Mouse (Mus musculus) right cerebral cortex, adult 18-20 months (tissue): ENCODE measurements at regions not wholly inside any gene's neighbourhood (a gene's known extent, or its start where the extent isn't known, plus 50 kb on each side); places are given as distances from the start of the nearest gene placed in this dataset.

ENCODE experiments used
- DNase-seq: peaks from one replicate; pipeline ENCODE4 v3.0.0; 2022; ENCODE audit warnings: mixed read lengths

DNA sequence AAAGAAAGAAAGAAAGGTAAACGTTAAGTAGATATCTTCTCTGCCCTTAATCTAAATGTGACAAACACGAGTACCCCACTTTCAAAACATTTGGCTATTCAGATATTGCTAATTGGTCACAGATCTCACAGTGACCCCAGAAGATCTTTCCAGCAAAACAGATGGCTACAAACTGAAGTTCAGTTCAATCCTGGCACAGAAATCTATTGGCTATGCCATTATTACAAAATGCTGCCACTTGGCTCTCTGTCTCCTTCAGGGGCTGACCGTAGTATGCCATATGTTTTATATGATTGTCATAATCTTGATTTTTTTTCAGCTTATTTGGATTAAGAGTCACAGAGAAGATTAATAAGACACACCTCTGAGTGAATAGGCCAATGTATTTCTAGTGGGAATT lies 873.2 kb downstream of the Slc22a22 start:
- no peak for DNase-seq

- no peak for DNase-seq
These were observed 884.8 kb downstream of the Slc22a22 start for GRCm38 (mm10) chr15:56592656-56593055.

GRCm38 (mm10) chr15:56580745-56581515 lies 896.5 kb downstream of the Slc22a22 start:
- no peak for DNase-seq

- DNase-seq, result no peak
These were observed 914.2 kb downstream of the Slc22a22 start for GRCm38 (mm10) chr15:56563192-56563591.

DNA sequence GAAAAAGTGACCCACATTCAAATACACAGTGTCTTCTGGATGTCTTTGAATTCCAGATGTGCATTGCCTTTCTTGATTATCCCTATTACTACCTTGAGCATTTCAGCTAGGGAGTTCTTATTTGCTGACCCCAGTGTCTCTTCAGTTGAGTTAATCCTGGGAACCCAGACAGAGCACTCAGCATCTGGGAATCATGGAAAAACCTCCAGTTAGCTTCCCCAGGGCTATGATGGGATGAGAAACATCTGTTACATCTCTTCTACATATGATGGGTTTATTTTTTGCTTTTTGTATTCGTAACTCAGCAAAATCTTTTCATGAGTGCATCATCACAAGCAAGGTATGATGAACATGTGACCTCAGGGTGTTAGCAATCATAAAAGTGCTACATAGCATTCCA lies 914.6 kb downstream of the Slc22a22 start:
- no peak for DNase-seq

DNA sequence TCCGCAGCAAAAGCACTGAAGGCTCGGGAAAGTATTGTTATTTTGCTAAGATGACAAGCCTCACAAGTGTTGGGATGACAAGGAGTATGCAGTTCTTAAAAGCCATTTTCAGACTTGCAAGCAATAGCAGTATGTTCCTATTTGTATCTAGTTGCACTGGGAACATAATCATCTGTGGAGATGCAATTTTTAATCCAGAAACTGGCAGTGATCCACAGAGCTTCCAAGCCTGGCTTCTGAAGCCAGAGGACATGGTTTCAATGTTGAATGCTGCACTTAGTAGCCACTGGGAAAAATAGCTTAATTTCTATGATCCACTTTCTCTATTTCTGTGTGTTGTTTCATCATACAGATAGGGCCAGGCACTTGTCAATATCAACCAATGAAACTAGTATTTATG lies 915.3 kb downstream of the Slc22a22 start:
- peak; percentile 1 for DNase-seq

DNA sequence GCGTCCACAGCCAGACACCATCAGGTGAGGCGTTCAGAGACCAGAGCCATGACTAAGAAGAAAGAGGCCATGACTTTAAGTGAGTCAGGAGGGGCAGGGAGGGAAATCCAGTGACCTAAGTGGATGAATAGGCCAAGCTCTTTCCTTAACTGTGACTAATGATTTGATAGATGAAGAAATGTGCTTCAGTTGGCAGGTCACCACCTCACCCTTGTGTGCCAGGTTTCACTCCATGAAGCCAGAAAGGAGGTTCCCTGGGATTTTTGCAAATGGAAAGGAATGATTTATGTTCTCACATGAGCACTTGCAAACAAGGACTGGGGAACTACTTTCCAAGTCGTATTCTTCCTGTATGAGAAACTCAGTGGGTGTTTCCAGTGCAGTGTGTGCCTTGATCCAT lies 923.0 kb downstream of the Slc22a22 start:
- no peak for DNase-seq

- DNase-seq, result no peak
These were observed 923.6 kb downstream of the Slc22a22 start for GRCm38 (mm10) chr15:56553851-56554250.

DNA sequence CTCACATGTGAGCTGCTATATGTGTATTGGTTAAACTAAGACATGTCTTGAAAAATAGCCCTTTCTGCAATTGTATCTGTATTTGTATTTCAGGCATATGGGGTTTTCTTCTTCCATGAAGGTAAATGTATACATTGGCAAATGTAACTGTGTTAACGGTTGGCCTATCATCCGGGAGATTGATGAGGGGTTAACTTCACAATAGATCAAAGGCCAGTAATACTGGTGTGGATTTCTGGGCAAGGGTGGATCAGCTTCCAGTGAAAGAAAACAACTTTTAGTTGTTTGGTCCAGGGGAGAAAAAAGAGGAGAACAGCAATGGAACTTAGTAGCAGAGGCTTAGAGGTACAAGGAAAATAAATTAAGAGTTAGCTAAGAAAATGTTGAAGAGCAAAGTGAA lies 945.9 kb downstream of the Slc22a22 start:
- DNase-seq, result no peak

DNA sequence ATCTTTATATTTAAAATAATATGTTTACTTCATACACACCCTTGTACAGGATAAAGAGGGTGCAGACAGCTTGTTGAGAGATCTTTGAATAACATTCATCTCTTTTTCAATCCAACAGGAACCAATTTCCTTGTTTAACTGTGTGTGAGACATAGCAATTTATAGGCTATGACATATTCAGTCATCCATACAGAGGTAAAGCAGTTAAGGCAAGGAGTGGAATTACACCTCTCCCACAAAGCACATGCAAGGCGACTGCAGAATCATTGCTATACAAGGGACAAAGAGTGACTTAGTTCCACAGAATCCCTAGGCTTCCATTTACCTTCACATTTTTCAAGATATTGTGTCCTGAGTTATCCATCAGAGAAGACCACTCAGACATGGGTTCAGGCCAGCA lies 959.0 kb downstream of the Slc22a22 start:
- DNase-seq, result no peak

DNA sequence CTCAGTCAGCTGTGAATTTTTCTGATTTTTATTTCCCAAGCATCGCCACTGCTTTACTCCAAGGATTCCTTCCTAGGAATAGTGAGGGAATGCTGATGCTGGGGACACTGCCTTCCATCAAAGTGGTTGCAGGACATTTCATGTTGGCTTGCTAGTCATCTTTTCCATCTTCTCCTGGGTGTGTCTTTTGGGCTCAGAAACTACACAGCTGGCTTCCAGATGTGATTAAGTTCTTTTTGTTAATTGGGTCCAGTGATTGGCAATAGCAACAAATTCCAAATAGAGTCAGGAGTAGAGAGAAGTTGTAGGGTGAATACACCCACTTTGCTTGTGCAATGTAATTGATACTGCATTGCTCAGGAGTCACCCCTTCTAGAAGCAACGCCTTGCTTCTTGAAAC lies 961.3 kb downstream of the Slc22a22 start:
- no peak for DNase-seq

DNA sequence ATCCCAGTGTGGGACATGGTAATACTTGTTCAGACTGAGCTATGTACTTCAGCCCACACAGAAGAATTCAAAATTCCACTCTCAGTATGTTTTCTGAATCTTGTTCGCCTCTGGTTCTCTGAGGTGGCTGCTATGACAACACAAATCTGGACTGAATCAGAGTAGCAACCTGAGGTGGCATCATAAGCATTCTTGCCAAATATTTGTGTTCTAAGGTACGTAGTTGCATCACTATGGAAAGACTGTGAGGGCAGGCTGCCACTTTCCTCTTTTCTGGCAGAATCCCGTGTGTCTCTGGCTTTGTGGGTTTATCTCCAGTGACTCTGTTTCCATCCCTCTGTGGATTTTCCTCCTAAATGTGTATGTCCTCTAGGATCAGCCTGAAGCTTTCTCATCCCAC lies 978.7 kb downstream of the Slc22a22 start:
- DNase-seq, result no peak

DNA sequence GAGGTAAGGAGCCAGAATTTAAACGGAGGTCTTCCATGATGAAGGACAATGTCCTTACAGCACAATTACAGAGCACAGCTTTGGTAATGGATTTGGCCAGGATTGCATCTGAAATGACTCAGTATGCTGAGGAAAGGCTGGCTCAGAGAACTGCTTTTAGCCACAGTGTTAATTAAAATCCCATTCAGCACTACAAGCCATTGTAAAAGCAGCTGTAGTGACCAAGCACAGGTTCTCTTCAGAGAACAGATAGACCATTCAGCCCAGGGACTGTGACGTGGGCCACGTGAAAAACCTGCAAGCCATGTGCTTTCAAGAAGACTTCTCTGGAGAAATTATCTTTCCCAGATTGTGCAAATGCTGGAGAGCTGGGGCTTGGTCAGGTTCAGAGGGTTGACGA lies 979.7 kb downstream of the Slc22a22 start:
- DNase-seq, result no peak

- DNase-seq, result no peak
These were observed 981.1 kb downstream of the Slc22a22 start for GRCm38 (mm10) chr15:56496355-56496754.

DNA sequence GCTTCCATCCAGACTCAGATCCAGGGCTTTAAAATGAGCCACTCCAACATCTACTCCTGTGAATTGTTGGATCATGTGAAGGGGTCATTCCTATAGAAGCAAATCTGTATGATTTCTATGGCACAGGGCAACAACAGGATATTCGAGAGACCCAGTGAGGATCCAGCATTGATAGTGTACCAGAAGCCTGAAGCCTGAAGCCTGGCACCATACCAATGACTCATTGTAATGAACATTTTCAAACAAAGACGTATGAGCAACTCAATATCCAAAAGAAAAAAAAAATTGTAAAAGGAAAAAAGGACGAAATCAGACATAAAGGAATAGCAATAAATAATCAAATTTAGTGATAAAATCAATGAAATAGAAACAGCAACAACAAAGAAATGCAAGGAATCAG lies 991.5 kb downstream of the Slc22a22 start:
- DNase-seq, result no peak

DNA sequence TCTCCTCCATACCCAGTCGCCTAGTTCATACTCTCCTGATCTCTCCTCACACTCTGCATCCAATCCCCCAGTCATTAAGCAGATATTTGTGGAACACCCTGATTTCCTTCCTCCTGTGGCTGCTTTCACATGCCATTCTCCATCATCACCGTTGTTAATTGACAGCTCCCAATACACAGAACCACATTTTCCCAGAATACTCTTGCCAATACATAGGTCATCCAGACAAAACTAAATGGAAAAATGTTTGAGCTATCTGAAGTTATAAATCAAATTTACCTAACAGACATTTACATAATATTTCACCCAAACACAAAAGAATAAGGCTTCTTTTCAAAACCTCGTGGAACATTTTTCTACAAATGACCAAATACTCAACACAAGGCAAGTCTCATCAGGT lies 992.7 kb downstream of the Slc22a22 start:
- no peak for DNase-seq

- no peak for DNase-seq
These were observed 997.7 kb downstream of the Slc22a22 start for GRCm38 (mm10) chr15:56479682-56480081.

- no peak for DNase-seq
These were observed 998.4 kb downstream of the Slc22a22 start for GRCm38 (mm10) chr15:56479015-56479414.

DNA sequence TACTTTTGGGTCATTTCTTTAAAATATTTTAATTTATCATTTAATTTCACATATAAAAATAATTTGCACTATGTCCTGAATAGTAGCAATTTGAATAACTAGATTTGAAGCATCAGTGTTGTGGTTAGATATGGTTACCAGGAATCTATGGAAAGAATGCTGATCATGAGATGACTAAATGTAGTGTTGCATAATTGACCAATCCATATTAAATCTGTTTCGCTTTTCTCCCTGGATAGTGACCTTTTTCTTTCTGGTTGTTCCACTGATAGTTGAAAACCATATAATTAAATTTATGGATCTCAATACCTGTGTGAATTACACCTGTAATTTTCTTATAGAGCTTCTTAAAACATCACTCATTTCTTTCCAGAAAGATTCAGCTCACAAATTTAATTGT lies 1003.7 kb downstream of the Slc22a22 start:
- DNase-seq, result no peak

DNA sequence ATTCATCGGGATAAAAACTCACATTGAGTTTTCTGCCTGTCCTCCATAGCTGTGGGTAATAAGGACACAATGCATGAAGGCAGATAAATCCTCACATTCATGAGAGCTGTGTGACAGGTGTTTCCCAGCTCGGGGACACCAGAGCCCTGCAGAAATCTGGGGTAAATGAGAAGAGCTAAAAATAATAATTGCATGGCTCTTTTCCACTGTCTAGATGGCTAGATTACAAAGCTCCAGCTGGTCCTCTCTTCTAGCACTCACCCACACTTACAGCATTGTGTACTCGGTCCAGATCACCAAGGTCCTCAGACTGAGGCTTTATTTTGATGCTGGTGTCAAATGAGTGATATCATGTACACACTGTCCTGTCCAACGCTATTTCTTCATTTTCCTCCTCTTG lies 1025.5 kb downstream of the Slc22a22 start:
- DNase-seq, result peak; percentile 3

DNA sequence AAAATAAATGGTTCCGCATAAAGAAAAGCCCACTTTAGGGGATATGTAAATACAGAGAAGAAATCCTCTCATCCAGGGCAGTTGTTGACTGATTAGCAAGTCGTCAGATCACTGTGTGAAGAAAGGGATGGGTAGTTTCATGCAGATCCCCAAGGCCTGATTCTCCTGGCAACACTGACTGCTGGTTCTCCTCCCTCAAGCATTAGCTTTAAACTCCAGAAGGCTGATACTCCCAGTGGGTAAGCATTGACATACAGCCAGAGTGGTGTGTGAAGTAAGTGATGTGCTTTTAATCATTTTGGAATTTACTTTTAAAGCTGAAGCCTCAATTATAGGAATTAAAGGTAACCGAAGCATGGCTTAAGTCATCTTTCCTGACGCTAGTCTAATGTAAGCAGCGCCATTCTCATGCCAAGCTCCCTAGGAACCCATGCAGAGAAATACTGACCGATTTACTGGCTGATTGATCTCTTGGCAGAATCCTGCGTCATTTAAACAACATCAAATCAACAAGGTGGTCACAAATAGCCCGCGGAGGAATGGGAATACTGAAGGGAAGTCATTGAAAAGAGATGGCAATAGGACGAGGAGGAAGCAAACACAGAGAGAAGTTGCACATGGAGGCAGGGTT lies 1029.3 kb downstream of the Slc22a22 start:
- DNase-seq, result no peak

DNA sequence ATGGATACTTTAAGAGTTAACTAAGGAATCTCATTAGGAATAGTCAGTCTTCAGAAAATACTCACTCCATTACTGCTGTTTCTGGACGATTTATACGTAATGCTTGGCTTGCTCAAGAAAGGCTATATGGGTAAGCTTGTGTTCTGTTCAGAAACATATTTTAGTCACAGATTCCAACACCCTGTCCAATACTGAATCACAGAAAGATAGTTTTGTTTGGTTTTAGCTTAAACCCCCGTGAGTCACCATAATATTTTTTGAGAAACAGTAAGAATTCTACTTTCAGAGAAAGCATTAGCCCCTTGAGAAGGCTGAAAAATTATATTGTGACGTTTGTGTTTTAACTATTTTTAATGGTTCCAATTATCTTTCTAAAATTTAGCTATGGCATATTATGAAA lies 1037.3 kb downstream of the Slc22a22 start:
- no peak for DNase-seq

GRCm38 (mm10) chr15:56438370-56438769 lies 1039.1 kb downstream of the Slc22a22 start:
- no peak for DNase-seq

- DNase-seq, result no peak
These were observed 1041.3 kb downstream of the Slc22a22 start for GRCm38 (mm10) chr15:56436131-56436530.

DNA sequence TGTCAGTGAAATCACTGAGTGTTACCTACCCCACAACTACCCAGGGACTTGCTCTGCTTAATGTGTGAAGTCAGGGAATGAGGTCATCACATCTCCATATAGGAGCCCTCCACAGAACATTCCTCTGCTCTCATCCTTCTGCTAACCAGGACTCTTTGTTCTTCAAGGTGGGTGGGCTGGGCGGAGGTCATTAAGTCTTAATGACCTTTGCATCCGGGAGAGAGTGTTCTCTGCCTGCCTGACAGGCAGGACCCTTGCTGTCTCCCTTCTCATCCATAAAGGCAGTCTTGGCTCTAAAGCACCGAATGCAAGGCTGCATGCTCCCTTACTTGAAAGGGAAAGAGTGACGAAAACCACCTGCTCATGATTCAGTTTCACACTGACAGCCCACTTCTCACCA lies 1051.4 kb downstream of the Slc22a22 start:
- no peak for DNase-seq
